Mouse (Mus musculus) urinary bladder, postnatal 10 days (tissue): ENCODE data around the gene Rnf150.

Experiments
- DNase-seq: peaks from one replicate; pipeline ENCODE4 v3.0.0; 2022; ENCODE audit warnings: low spot score

Gene Rnf150

GRCm38 (mm10) chr8:82943223-82944006 is 80.3 kb downstream of the Rnf150 start:
- DNase-seq = no peak

- no peak for DNase-seq
Observed at GRCm38 (mm10) chr8:82945867-82946266, 82.7 kb downstream of the Rnf150 start.

GRCm38 (mm10) chr8:82946658-82947057 is 83.5 kb downstream of the Rnf150 start:
- DNase-seq = no peak

- no peak for DNase-seq
Observed at GRCm38 (mm10) chr8:82955162-82955754, 92.1 kb downstream of the Rnf150 start.

GRCm38 (mm10) chr8:82959491-82959890 is 96.3 kb downstream of the Rnf150 start:
- no peak for DNase-seq

GRCm38 (mm10) chr8:82959980-82960610 is 96.9 kb downstream of the Rnf150 start:
- DNase-seq = no peak

GRCm38 (mm10) chr8:82964537-82964936 is 101.4 kb downstream of the Rnf150 start:
- no peak for DNase-seq

- no peak for DNase-seq
Observed at GRCm38 (mm10) chr8:82967879-82968678, 104.9 kb downstream of the Rnf150 start.

GRCm38 (mm10) chr8:82969967-82970366 is 106.8 kb downstream of the Rnf150 start:
- DNase-seq = no peak

- no peak for DNase-seq
Observed at GRCm38 (mm10) chr8:82972812-82973211, 109.7 kb downstream of the Rnf150 start.

- DNase-seq = no peak
Observed at GRCm38 (mm10) chr8:82973331-82973730, 110.2 kb downstream of the Rnf150 start.

GRCm38 (mm10) chr8:82981244-82981855 is 118.2 kb downstream of the Rnf150 start:
- DNase-seq = no peak

GRCm38 (mm10) chr8:82982873-82983272 is 119.7 kb downstream of the Rnf150 start:
- DNase-seq = no peak

GRCm38 (mm10) chr8:82983301-82983700 is 120.1 kb downstream of the Rnf150 start:
- DNase-seq = no peak

- DNase-seq = no peak
Observed at GRCm38 (mm10) chr8:82992093-82992492, 128.9 kb downstream of the Rnf150 start.

- no peak for DNase-seq
Observed at GRCm38 (mm10) chr8:82995727-82996438, 132.7 kb downstream of the Rnf150 start.

- no peak for DNase-seq
Observed at GRCm38 (mm10) chr8:82996843-82997242, 133.7 kb downstream of the Rnf150 start.

- no peak for DNase-seq
Observed at GRCm38 (mm10) chr8:82998778-82999177, 135.6 kb downstream of the Rnf150 start.

- DNase-seq = no peak
Observed at GRCm38 (mm10) chr8:83003187-83003586, 140.0 kb downstream of the Rnf150 start.

- DNase-seq = no peak
Observed at GRCm38 (mm10) chr8:83009481-83009880, 146.3 kb downstream of the Rnf150 start.

- no peak for DNase-seq
Observed at GRCm38 (mm10) chr8:83011286-83011685, 148.1 kb downstream of the Rnf150 start.
